Mouse (Mus musculus) cerebellum, adult 2 months (tissue): ENCODE data around the gene Uso1. TPM values are rescaled to one million over a fixed set of nuclear protein-coding genes. Genes with fewer than 3 reads are reported as not detected.

Experiments used
- DNase-seq, 2 experiments: peaks; one replicate each; pipeline ENCODE4 v3.0.0; 2021
- H3K27ac ChIP-seq: fragments of 200-500 bp; 2 replicates; pipeline ENCODE4 v1.5.1; 2012; ENCODE audit warnings: low read length, control low read depth, inconsistent platforms; ENCODE audit not compliant: insufficient read depth
- H3K27me3 ChIP-seq: fragments of 200-500 bp; 2 replicates; pipeline ENCODE4 v1.6.1; 2012; ENCODE audit warnings: inconsistent platforms, mild to moderate bottlenecking, low read length, moderate library complexity; ENCODE audit not compliant: control insufficient read depth, insufficient read depth
- H3K4me1 ChIP-seq: fragments of 200-500 bp; 2 replicates; pipeline ENCODE4 v1.6.1; 2011; ENCODE audit warnings: low read length; ENCODE audit not compliant: control insufficient read depth, insufficient read depth
- H3K4me3 ChIP-seq: fragments of 200-500 bp; replicated peaks from 2 replicates; pipeline ENCODE3; 2011; ENCODE audit warnings: mild to moderate bottlenecking, low read depth, low read length, control low read depth; ENCODE audit not compliant: insufficient read depth
- CTCF ChIP-seq: fragments of 200-500 bp; IDR thresholded peaks from 2 replicates; pipeline ENCODE4 v1.5.1; 2011; ENCODE audit warnings: low read depth, mild to moderate bottlenecking, control low read depth, low read length, moderate library complexity, borderline replicate concordance; ENCODE audit not compliant: insufficient read depth
- POLR2A ChIP-seq: fragments of 200-500 bp; IDR thresholded peaks from 2 replicates; pipeline ENCODE4 v1.6.1; 2011; ENCODE audit warnings: low read length, control low read depth, borderline replicate concordance; ENCODE audit not compliant: insufficient read depth
- WGBS: fragments of 180-500 bp; shearing (Covaris S2); methylation state at CpG from one replicate; pipeline ENCODE4 v1.1.7; 2018; 5-methylcytosine and 5-hydroxymethylcytosine counted together
- polyA plus RNA-seq: library from polyadenylated mRNA; depleted of rRNA; stranded (reverse); fragments of >200 nt; gene quantifications from 2 replicates; pipeline ENCODE4 v1.2.3, GENCODE M21; 2012; rRNA removed

Gene Uso1
- polyA plus RNA-seq, 1 experiment: 59.3 TPM

- H3K4me3 ChIP-seq: no peak overlapping the region
- TF ChIP-seq CTCF (no peak), POLR2A (no peak)
- DNase-seq: no peak
- H3K27me3 ChIP-seq: no peaks in the 10 kb centered on the region; the same call in 1 of the 2 replicates
- no peaks in the 10 kb centered on the region for H3K4me1 ChIP-seq
- H3K27ac ChIP-seq: no peak overlapping the region
- 55% methylated on average over 12 of the region's 12 CpGs for WGBS
Measured at GRCm38 (mm10) chr5:92240769-92241168, 103.0 kb downstream of the Uso1 start.

GRCm38 (mm10) chr5:92244900-92245299, 107.2 kb downstream of the Uso1 start:
- Histone ChIP-seq H3K4me3 (no peak overlapping the region), H3K27me3 (no peaks in the 10 kb centered on the region; the same call in 1 of the 2 replicates), H3K27ac (no peak overlapping the region), H3K4me1 (no peaks in the 10 kb centered on the region)
- TF ChIP-seq CTCF (no peak), POLR2A (no peak)
- 94% methylated on average over 2 of the region's 2 CpGs for WGBS
- DNase-seq: no peak

GRCm38 (mm10) chr5:92245483-92245882, 107.7 kb downstream of the Uso1 start:
- Histone ChIP-seq H3K27me3 (no peaks in the 10 kb centered on the region; the same call in 1 of the 2 replicates), H3K4me3 (no peak overlapping the region), H3K27ac (no peak overlapping the region), H3K4me1 (no peaks in the 10 kb centered on the region)
- TF ChIP-seq POLR2A: no peak
- 94% methylated on average over 9 of the region's 9 CpGs for WGBS
- DNase-seq: no peak

- 81% methylated on average over 11 of the region's 11 CpGs for WGBS
- no peak overlapping the region for H3K4me3 ChIP-seq
- TF ChIP-seq POLR2A (no peak), CTCF (no peak)
- no peaks in the 10 kb centered on the region for H3K4me1 ChIP-seq
- DNase-seq: no peak
- H3K27me3 ChIP-seq: no peaks in the 10 kb centered on the region
- H3K27ac ChIP-seq: no peak overlapping the region
Measured at GRCm38 (mm10) chr5:92248614-92249013, 110.9 kb downstream of the Uso1 start.

- DNase-seq: no peak
- TF ChIP-seq CTCF (no peak), POLR2A (no peak)
- 95% methylated on average over 6 of the region's 6 CpGs for WGBS
- no peak overlapping the region for H3K27ac ChIP-seq
- no peaks in the 10 kb centered on the region for H3K4me1 ChIP-seq
- no peaks in the 10 kb centered on the region for H3K27me3 ChIP-seq
- no peak overlapping the region for H3K4me3 ChIP-seq
Measured at GRCm38 (mm10) chr5:92252031-92252430, 114.3 kb downstream of the Uso1 start.

Other genes with a start within 250 kb of the Uso1 start
- 51.3 and 55.1 TPM in 2 replicates for gene Rchy1, start 174.9 kb upstream of the Uso1 start, polyA plus RNA-seq
- 0.20 TPM in 1 of 2 replicates, not detected in the other for gene Odaph, start 150.5 kb upstream of the Uso1 start, polyA plus RNA-seq
- gene Cdkl2, start 94.1 kb upstream of the Uso1 start, polyA plus RNA-seq: 9.1 and 11.1 TPM in 2 replicates
- gene G3bp2, start 54.2 kb upstream of the Uso1 start, polyA plus RNA-seq: 123 and 125 TPM in 2 replicates
- not detected in 2 replicates for gene U90926, start 77.5 kb downstream of the Uso1 start, polyA plus RNA-seq
- 2.1 and 2.7 TPM in 2 replicates for gene Ppef2, start 118.3 kb downstream of the Uso1 start, polyA plus RNA-seq
- 32.1 and 37.6 TPM in 2 replicates for gene Naaa, start 140.2 kb downstream of the Uso1 start, polyA plus RNA-seq
- 15.3 and 15.6 TPM in 2 replicates for gene Sdad1, start 172.5 kb downstream of the Uso1 start, polyA plus RNA-seq
- 0.17 TPM in 1 of 2 replicates, not detected in the other for gene Cxcl9, start 190.1 kb downstream of the Uso1 start, polyA plus RNA-seq
- gene Art3, start 193.9 kb downstream of the Uso1 start, polyA plus RNA-seq: 12.8 and 17.8 TPM in 2 replicates
- gene Cxcl10, start 211.0 kb downstream of the Uso1 start, polyA plus RNA-seq: 0.64 and 0.65 TPM in 2 replicates